Mouse (Mus musculus) layer of hippocampus, postnatal 36 days (tissue): ENCODE data around the gene Arhgef15. TPM values are rescaled to one million over a fixed set of nuclear protein-coding genes. Genes with fewer than 3 reads are reported as not detected.

Source experiments
- microRNA-seq, 2 experiments: library from miRNA; unstranded; fragments of <30 nt; microRNA quantifications; one replicate each; pipeline ENCODE4 v1.2.0; 2021
- total RNA-seq, 2 experiments: library from RNA; stranded (reverse); gene quantifications; 2 replicates each; pipeline ENCODE4 v1.2.3; 2021

Arhgef15 gene
- total RNA-seq, 2 experiments from 2014 or later: 7.4 to 10.5 TPM

Small RNAs within 50 kb of the gene (microRNA-seq; reads per million reads assigned to microRNA genes)
- 0.60 to 0.63 reads per million in 2 experiments for gene Mir3062

Other genes with a start within 250 kb of the Arhgef15 start
- 10 to 100 TPM; 90.5 to 93.2 TPM for gene Ndel1, start 85.6 kb downstream of the Arhgef15 start, total RNA-seq
- gene Rnf222, start 68.9 kb downstream of the Arhgef15 start, total RNA-seq: not detected
- 100 to 1,000 TPM; 738 to 741 TPM for gene Rpl26, start 55.9 kb downstream of the Arhgef15 start, total RNA-seq
- not detected for gene Odf4, start 30.4 kb downstream of the Arhgef15 start, total RNA-seq
- 1 to 10 TPM; 5.3 to 5.6 TPM for gene Slc25a35, start 10.7 kb upstream of the Arhgef15 start, total RNA-seq
- 10 to 100 TPM; 17.6 to 19.7 TPM for gene Rangrf, start 17.7 kb upstream of the Arhgef15 start, total RNA-seq
- 10 to 100 TPM; 22.8 to 28.9 TPM for gene Pfas, start 51.0 kb upstream of the Arhgef15 start, total RNA-seq
- 10 to 100 TPM; 31.8 to 32.3 TPM for gene Ctc1, start 58.4 kb upstream of the Arhgef15 start, total RNA-seq
- gene Aurkb, start 88.2 kb upstream of the Arhgef15 start, total RNA-seq: 1 to 10 TPM; 1.0 to 1.1 TPM
- 10 to 100 TPM; 27.8 to 30.4 TPM for gene Borcs6, start 102.2 kb upstream of the Arhgef15 start, total RNA-seq
- 10 to 100 TPM; 20.8 to 24.0 TPM for gene Tmem107, start 113.3 kb upstream of the Arhgef15 start, total RNA-seq
- 100 to 1,000 TPM; 962 to 984 TPM for gene Vamp2, start 131.0 kb upstream of the Arhgef15 start, total RNA-seq
- 10 to 100 TPM; 78.2 to 92.8 TPM for gene Per1, start 137.7 kb upstream of the Arhgef15 start, total RNA-seq
- 1 to 10 TPM in 1 of 2 experiments, under 1 TPM in 1; 0.68 to 1.1 TPM for gene Hes7, start 162.9 kb upstream of the Arhgef15 start, total RNA-seq
- gene 9130213A22Rik, start 165.1 kb upstream of the Arhgef15 start, total RNA-seq: 1 to 10 TPM in 1 of 2 experiments, under 1 TPM in 1; 0.96 to 1.2 TPM
- gene Aloxe3, start 168.4 kb upstream of the Arhgef15 start, total RNA-seq: 1 to 10 TPM; 6.6 to 6.9 TPM
- gene Alox12b, start 199.5 kb upstream of the Arhgef15 start, total RNA-seq: 1 to 10 TPM; 5.8 to 7.4 TPM
- 1 to 10 TPM; 5.8 to 7.2 TPM for gene Alox8, start 240.4 kb upstream of the Arhgef15 start, total RNA-seq